Mouse (Mus musculus): ENCODE data around the gene Prkra.
"Not testable (repeated sequence)": the region's sequence is repeated elsewhere in the genome, so short reads cannot be mapped to it uniquely, and the experiment has no call there.

Gene Prkra

DNA sequence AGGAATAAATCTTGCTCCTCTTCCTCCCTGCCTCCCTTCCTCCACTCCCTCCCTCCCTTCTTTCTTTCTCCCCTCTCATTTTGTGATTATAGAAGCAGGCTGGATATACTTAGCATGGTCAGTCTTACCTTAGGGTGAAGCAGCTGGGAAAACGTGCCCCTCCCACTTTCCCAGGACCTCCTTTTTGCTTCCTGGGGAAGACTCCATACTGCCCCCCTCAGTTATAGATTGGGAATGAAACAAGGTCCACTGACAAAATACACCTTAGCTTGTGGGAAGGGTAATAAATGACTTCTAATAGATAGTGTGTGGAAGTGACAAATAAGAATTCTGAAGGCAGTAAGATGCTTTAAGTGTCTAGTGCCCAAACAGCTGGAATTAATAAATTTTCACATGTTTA lies 8.2 kb upstream of the Prkra start:
- no peak for DNase-seq (ENCODE audit: low spot score in 2 of 2)

GRCm38 (mm10) chr2:76655444-76655843 lies 7.6 kb upstream of the Prkra start:
- no peak for DNase-seq (ENCODE audit: low spot score in 2 of 2)

- DNase-seq (ENCODE audit: low spot score in 2 of 2): no peak
Measured at GRCm38 (mm10) chr2:76654646-76655045, 6.8 kb upstream of the Prkra start.

GRCm38 (mm10) chr2:76653070-76653469 lies 5.3 kb upstream of the Prkra start:
- DNase-seq (ENCODE audit: low spot score in 2 of 2): no peak

GRCm38 (mm10) chr2:76648666-76649141 lies 889 bp upstream of the Prkra start:
- DNase-seq (ENCODE audit: low spot score in 2 of 2): no peak

- DNase-seq (ENCODE audit: low spot score in 2 of 2): peak in 1 of 2 experiments; percentile 14
Measured at GRCm38 (mm10) chr2:76647441-76647869, 360 bp downstream of the Prkra start.

DNA sequence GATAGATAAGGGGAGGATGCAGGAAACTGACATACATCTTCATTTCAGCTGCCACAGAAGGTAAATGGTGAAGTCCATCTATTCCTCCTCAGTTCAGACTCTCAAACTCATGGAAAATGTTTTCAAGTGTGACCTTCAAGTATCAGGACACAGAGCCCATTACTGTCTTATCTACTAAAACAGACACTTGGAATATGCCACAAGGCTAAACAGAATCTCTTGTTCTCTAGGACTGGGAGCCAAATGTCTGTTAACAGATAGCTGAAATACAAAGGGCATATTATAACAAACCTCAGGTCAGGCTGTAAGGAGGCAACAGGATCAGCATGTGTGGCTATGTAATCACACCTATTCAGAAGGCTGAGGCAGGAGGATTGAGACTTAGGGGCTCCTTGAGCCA lies 4.0 kb downstream of the Prkra start:
- no peak for DNase-seq (ENCODE audit: low spot score in 2 of 2)

DNA sequence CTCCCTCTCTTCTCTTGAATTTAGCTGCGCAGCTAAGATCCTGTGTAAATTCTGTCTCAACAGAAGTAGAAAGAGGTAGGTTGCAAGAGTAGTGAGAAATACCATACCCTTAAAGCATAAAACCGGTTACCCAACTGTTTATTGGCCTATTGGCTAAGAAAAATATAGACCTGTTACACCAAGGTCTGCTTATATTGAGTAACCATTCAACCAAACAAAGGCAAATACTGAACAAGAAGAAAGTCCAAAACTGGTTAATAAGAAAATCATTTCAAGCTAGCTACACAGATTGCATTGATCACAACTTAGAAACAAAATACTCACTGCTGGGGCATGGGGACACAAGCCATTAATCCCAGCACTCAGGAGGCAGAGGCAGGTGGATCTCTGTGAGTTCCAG lies 8.2 kb downstream of the Prkra start:
- no peak for DNase-seq (ENCODE audit: low spot score in 2 of 2)

DNA sequence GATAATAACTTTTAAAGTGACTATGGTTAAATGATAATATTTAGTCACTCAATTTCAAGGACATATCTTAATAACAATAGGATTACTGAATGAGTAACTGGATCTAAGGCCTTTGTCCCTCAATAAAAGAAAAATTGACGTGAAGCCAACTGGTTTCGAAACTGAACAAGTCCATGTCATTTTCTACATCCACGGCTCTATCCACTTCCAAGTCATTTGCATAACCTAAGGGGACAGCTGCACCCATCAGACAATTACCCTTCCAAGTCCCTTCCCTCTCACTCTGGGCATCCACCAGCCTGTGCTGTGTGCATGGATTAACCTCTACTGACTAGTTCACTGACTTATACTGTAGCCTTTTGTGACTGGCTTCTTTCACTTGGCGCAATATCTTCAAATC lies 16.2 kb downstream of the Prkra start:
- DNase-seq (ENCODE audit: low spot score in 2 of 2): no peak

GRCm38 (mm10) chr2:76630293-76630692 lies 17.5 kb downstream of the Prkra start:
- DNase-seq (ENCODE audit: low spot score in 2 of 2): no peak

GRCm38 (mm10) chr2:76622316-76622715 lies 25.5 kb downstream of the Prkra start:
- DNase-seq (ENCODE audit: low spot score in 2 of 2): not testable (repeated sequence)

GRCm38 (mm10) chr2:76621724-76622123 lies 26.1 kb downstream of the Prkra start:
- no peak for DNase-seq (ENCODE audit: low spot score in 2 of 2)

DNA sequence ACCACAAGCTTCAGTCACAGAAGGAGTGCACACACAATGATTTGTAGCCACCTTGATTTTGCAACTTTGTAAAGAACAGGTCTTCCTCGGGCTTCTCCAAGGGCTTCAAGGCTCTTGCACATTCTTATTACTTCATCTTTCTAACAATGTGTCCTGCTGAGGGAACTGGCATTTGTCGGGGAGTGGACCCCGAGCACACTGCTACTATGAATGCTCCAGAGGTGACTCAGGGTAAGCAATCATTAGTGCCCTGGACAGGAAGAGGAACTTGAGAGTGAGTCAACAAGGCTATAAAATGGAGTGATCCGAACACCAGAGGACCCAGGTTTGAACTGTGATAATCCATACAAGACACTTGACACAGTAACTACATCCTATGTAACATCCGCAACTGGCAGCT lies 27.6 kb downstream of the Prkra start:
- DNase-seq (ENCODE audit: low spot score in 2 of 2): no peak

- peak in 1 of 2 experiments; percentile 34 for DNase-seq (ENCODE audit: low spot score in 2 of 2)
Measured at GRCm38 (mm10) chr2:76618078-76618477, 29.7 kb downstream of the Prkra start.

DNA sequence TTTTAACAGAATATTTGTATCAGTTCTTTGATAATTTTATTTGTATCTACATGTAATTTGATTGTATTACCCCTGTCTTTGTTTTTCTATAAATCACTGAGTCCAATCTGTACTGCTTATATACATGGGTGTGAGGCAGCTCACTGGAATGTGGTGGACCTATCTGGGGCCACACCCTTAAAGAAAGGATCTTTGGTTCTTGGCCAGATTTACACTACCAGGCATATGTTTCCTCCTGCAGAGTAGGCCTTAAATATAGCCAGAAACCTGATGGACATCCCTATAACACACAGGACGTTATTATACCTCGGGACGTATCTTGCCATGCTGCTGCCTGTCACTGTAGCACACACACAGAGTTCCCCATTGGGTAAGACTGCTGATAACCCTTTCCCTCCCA lies 35.8 kb downstream of the Prkra start:
- DNase-seq (ENCODE audit: low spot score in 2 of 2): no peak

DNA sequence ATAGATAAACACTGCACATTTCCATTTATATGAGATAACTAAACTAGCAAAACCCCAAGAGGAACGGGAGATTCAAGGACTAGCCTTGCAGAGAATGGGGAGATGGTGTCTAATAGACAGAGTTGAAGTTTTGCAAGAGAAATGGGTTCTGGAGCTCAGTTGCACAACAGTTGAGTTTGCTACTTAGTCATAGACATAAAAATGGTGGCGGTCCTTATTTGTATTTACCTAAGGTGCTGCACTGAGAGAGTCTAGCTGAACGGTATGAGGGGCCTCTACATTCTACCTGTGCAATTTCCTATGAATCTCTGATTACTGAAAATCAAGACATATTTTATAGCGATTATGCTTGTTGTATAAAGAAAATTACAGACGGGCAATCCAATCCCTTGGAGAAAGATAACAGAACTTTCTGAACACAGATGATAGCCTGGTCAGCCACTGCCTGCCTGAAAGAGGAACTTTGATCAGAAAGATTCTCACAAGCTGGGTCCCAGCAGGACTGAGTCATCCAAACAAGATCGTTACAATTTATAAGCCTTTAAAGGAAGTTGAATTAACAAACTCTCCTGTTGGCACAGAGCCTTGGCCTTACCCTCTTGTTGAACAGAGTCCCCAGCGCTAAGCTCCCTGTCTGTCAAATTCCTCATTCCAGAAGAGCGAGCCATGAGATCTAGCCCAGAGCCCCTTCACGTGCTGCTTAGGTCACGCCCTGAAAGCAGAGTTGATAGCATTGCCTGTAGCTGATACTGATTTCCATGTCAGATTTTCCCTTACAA lies 37.3 kb downstream of the Prkra start:
- no peak for DNase-seq (ENCODE audit: low spot score in 2 of 2)

DNA sequence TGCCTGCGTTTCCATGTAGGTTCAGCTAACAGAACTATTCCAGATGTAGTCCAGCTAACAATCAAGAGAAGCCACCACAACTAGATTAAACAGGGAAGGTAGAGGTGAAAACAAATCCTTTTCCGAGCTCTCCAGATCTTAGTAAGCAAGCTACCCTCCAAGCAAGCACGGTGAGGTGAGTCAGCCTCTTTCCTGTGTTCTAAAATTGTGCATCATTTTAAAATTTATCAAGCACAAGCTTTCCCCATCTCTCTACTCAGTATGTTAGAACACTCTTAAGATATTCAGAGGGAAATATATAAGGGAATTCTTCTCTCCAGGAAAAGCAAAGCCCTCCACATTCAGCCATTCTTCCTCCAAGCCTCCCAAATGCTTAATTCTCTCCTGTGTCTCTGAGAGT lies 41.1 kb downstream of the Prkra start:
- no peak for DNase-seq (ENCODE audit: low spot score in 2 of 2)

DNA sequence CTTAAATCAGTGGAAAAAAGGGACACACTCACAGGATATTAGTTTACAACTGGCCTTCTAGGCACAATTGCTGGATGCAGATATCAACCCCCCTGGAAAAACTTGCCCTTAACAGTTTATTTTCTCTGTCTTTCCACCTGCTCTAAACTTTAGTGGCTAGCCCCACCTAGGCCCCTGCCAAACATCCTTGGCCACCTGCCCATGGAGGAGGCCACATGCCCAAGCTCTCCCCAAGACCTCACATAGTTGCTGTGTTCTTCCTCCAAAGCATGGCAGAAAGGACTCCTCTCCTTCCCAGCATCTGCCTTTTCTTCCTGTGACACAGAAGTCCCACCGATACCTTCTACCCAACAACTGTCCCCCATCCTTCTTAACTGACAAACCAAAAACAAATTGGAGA lies 45.6 kb downstream of the Prkra start:
- no peak for DNase-seq (ENCODE audit: low spot score in 2 of 2)

DNA sequence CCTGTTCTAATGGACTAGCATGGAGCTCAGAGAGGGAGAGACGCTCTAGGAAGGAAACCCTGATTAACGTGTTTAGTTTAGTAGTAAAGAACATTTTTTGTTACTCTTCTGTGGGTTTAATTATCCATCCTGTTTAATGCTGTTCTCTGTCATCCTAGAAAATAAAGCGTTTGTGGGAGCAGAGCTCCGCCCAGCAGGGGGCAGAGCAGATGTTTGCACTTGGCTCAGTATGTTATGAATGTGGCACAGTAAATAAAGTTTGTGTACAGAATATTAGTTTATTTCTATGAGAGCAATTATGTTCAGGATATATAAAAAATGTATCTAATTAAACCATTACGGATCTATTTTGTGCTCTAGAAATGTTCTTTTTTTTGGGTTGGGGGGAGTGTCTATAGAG lies 48.6 kb downstream of the Prkra start:
- no peak for DNase-seq (ENCODE audit: low spot score in 2 of 2)

GRCm38 (mm10) chr2:76597521-76597920 lies 50.3 kb downstream of the Prkra start:
- no peak for DNase-seq (ENCODE audit: low spot score in 2 of 2)

- DNase-seq (ENCODE audit: low spot score in 2 of 2): no peak
Measured at GRCm38 (mm10) chr2:76592401-76592924, 55.4 kb downstream of the Prkra start.

- DNase-seq (ENCODE audit: low spot score in 2 of 2): no peak
Measured at GRCm38 (mm10) chr2:76590221-76590620, 57.6 kb downstream of the Prkra start.

DNA sequence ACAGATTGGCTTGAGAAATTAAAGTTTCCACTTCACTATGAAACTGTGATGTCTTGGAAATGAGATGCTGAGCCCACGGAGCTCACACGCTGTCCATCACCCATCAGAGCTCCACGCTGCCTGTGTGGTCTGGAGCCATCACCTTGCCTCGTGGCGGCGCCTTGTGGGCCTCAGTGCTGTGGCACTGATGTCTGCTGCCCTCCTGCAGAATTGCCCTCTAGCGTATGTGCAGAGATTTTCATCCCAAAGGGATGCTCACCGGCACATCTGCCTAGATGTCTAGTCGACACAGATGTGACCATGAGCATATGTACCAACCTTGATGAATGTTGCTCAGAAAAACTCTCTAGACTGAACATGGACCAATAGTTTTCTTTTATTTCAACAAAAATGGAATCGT lies 60.9 kb downstream of the Prkra start:
- no peak for DNase-seq (ENCODE audit: low spot score in 2 of 2)

DNA sequence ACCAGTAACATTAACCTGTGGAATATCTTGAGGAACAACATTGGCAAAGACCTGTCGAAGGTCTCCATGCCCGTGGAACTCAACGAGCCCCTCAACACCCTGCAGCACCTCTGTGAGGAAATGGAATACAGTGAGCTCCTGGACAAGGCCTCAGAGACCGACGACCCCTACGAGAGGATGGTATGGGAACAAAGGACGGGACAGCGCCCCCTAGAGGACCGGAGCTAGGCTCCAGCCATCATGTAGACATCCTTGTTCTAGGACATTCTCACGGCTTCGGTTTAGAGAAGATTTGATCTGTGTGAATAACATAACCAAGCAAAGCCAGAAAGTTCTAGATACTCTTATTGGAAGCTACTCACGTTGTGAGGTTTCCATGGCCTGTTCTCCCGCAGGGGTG lies 62.7 kb downstream of the Prkra start:
- DNase-seq (ENCODE audit: low spot score in 2 of 2): no peak

Data from frontal cortex, postnatal 14 days (tissue).